Mouse (Mus musculus) telencephalon, adult 2 months (tissue): ENCODE measurements at regions not wholly inside any gene's neighbourhood (a gene's known extent, or its start where the extent isn't known, plus 50 kb on each side); places are given as distances from the start of the nearest gene placed in this dataset.

Source experiments
- DNase-seq: peaks from one replicate; pipeline ENCODE4 v3.0.0-alpha.2; 2011; ENCODE audit warnings: low read depth, low spot score

- DNase-seq, result no peak
Measured at GRCm38 (mm10) chr10:56892666-56893209, 515.6 kb downstream of the Gja1 start.

GRCm38 (mm10) chr10:56893210-56893705 lies 516.1 kb downstream of the Gja1 start:
- no peak for DNase-seq

DNA sequence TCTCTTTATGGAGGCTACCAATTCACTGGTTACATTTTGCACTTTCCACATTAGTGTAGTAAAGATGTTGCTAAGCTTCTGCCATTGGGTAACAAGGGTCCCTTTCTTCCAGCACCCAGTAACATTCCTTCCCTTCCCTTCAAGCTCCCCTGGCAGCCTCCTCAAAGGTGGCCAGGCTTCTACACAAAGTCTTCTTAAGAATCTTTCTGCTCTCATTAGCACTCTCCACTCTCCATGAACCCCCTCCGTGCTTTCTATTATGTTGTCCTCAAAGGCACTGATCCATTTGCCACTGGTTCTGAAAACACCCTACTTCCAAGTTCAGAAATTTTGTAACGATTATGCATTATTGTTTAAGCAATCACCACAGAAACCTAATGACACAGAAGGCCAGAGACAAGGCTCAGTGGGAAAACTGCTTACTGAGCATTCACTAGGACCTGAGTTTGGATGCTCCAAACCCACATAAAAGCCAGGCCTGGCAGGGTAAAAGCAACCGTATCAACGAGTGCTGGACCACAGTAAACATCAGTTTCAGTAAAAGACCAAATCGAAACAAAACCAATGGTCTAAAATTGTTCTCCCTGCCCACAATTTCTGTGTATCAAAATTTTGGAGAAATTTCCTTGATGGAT lies 522.6 kb downstream of the Gja1 start:
- DNase-seq, result no peak

- DNase-seq, result no peak
Measured at GRCm38 (mm10) chr10:56900914-56901313, 523.8 kb downstream of the Gja1 start.

DNA sequence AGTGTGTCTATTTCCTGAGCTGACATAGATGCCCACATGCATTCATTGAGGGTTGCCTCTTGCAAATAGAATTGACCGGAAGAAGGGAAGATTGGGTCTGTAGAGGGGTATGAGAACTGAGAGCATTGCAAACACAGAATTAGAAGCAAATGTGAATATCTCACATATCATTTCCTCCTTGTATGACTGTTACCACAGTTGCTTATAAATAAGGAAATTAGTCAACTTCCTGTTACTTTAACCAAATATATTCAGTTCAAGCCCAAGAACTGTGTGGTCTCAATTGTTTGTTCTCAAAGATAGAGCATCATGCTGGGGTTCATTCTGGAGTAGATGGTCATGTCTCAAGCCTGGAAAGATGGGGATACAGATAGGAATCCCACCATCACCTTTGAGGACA lies 535.6 kb downstream of the Gja1 start:
- DNase-seq, result no peak

DNA sequence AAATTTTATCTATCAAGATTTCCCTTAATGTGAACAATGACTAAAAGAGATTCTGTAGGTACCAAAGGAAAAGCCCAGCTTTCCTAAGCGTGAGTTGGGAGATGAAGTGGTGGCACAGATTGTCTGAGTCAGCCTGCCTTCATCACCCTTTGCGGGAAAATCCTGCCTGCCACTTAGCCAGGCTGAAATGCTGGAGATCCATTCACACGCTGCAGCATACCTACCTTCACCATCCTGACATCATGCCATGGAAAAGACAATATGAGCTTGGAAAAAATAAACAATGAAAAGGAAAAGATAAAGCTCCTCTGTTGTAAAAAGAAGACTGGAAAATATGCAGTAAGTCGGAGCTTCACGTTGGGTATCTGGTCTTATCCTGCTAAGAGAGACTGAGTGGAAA lies 537.0 kb downstream of the Gja1 start:
- no peak for DNase-seq

- DNase-seq, result no peak
Measured at GRCm38 (mm10) chr10:56918412-56918811, 541.3 kb downstream of the Gja1 start.

DNA sequence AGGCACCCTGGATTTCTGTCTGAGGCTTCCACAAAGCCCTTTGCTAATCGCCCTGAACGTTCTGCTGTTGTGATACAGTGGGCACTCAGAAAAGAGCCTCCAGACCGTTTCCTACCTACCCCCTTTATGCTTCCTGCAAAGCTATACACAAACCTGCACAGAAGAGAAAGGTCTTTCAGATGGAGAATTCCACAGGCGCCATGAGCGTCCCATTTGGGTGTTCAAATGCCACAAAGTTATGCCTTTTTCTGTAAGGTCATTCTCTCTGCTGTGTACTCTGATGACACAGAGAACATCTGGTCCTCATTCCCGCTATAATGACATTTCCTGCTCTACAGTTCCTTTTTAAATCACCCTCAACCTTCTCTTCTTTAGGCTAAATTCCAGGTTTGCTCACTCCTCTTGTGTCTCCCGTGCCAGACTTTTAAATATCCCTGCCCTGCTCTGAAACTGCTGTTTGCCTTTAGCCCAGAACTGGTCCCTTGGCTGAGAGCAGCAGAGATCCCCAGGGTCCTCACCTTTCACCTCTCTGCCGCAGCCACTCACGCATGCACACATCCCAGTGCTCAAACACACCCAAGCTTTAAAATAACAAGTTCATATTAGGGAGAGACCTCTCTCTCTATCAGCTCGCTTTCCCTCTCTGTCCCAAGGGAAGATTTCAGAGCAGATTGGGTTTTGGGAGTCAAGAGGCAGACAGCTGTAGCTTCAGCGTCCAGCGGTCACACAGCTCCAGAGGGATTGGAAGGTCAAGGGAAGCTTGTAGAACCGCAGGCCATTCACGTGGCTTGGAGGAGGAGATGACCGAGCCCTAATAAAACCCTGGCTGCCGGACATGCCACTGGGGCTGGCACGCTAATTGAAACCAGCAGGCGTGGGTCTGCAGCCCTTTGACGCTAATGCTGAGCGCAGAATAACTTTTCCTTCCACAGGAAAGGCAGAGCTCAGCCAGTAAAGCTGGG lies 543.9 kb downstream of the Gja1 start:
- DNase-seq, result no peak

DNA sequence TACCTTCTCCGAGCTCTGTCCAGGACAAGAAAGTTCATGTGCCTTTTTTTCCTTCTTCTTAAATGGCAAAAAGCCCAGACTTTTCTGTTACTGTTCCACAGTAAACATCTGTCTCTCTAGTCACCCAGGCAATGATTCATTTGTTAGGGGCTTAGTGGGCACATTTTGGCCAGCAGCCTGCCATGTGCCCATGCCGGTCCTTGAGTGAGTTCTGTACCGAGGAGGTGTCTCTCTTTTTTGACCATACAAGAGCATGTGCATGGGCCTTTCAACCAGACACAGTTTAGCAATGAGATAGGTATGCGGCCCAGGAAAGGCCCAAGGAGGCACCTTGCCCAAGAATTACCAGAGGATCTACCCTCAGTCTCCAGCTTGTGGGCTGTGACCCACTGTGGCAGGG lies 551.0 kb upstream of the Hsf2 start:
- DNase-seq, result no peak

- DNase-seq, result no peak
Measured at GRCm38 (mm10) chr10:56941972-56942371, 544.2 kb upstream of the Hsf2 start.

DNA sequence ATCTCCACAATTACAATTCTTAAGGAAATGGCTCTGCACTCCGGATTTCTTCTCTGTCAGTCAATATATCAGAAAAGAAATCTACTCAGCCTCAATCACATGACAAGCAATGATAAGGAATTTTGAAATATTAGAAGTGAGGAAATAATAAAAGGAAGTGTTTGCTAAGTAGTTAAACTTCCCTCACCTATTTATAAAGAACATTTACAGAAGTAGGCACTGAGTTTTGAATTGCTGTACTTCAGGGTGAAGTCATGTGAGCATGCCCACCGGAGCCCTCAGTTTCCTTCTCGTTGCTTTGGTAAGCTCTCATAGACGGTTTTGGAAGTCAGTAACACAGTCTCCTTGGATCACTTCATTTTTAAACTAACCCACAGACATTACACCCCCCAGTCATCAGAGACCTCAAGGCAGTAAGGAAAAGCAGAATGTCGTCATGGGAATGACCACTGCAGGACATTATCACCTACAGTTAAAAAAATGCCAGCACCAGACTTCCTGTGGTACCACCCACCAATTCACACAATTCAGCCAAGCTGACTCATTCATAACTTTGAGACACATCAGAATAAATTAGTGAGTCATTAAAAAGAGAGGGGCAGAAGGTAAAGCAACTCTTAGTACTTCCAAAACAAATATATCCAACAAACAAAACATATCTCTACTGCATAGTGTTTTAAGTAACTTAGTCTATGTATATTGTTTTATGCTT lies 541.6 kb upstream of the Hsf2 start:
- no peak for DNase-seq

DNA sequence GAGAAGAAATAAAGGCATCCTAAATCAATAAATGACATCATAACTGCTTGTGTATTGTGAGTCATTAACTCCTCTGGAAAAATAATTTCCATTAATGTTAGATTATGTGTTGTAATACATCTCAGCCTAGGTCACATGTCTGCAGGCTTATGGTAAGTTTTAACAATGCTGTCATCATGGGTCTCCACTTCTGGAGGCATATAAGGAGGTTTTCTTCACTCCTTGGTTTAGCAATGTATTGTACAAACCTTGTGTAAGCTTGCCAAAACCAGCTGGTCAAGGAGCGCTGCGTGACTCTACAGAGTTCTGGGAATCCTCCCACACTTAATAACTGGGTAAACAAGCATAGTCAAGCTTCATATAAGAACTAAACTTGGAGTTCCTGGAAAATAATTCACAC lies 529.5 kb upstream of the Hsf2 start:
- DNase-seq, result no peak

DNA sequence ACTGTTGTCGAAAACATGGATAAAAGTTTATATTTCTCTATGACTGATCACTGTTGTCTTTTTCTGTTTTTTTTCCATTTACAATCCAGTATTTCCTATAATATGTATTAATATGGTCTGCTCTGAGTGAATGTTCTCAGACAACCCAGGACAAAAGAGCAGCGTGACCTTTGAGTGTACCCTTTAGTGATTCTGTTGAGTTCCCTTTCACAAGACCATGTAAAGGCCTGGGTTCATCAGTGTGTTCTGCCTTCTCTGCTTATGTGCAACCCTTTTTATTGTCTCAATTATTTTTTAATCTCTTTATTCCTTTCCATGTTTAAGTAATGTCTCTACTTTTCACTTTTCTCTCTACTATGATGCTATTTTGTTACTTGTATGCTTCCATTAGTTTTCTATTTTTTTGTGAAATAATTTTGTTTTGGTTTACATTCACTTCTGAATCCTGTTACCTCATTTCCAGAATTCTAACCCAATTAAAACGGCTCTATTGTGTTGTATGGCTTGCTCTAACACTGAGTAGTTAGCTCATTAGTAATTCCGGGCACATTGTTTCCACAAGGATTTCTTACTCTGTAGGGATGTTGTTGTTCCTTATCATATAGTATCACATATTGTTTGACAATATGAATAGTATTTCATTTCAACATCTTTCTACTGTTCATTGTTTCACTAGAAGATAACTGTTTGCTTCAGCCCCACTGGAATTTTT lies 523.9 kb upstream of the Hsf2 start:
- no peak for DNase-seq

DNA sequence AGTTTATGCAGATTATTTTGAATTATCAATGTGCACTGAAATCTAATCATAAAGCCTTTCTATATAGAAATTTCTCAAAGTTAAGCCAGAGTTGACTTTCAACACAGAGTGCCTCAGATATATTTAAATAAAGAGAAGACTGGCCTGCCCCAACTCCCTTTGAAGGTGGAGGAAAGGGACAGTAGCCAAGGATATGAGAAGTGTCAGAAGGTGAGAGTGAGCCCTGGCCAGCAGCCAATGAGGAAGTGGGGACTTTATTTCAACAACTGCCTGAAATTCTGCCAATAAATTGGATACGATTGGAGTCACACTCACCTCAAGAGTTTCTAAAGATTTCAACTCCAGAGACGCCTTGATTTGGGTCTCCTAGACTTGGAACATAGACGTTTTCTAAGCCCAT lies 523.0 kb upstream of the Hsf2 start:
- no peak for DNase-seq

DNA sequence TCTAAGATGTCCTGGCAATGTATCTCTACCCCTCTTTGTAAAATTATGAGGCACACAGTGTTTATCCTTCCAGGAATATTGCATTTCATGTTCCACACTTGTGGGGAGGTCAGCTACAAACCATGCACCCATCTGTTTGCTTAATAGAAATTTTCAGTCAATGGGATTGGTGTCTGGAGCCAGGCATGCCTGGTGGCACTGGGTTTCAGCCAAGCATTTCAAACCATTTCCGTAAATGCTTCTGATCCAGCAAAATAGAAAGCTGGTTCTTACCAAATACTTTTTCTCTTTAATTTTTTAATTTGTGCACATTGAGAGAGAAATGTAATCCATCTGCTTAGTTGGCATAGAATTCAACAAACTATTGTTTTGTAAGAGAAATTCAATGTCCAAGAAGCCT lies 517.3 kb upstream of the Hsf2 start:
- peak; percentile 9 for DNase-seq

DNA sequence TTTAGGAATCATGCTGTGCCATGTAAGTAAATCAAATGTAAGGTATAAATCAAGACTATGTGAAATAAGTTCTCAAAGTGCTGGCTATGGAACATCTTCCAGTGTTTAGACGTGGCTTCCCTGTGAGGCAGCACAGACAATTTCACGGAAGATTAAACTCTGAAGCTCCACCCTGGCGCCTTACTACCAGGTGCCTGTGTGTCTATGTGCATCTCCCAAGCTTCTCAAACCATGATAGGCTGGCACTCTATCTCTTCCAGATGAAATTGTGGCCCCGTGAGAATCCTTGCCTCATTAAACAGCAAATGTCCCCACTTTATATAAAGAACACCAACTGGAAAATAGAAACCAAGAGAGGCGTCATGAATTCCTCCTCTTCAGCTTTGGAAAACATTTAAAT lies 511.4 kb upstream of the Hsf2 start:
- no peak for DNase-seq

DNA sequence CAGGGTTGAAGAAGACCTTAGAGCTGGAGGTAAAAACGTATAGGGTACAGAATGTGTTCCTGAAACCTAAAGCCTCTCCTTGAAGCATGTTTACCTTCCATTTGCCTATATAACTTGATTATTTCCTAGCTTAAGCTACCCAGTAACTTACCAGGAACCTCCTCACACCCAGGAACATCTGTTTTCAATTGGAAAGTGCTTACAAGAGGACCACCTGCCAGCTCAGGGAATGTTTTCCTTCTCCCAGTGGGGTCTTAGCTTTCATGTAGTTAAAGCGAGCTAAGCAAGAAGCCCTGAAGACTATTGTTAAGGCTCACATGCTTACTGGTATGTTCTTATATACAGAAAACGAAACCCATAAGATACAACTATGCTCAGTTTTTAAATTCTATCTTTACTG lies 506.6 kb upstream of the Hsf2 start:
- DNase-seq, result no peak

DNA sequence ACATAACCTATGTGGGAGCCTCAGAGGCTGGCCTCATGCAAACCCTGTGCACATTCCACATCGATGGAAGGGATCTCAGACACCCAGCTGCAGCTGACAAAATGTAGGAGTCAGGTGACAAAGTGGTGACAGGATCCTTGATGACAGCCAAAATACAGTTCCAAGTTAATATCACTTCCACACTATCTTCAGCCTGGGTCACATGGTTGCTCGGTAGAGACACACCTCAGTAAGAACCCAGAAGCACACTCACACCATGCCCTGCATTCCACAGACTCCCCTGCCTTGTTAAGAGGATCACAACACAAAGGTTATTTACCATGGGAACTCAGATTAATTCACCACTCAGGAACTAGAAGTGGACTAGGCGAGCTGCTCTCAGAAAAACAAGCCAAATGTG lies 505.4 kb upstream of the Hsf2 start:
- peak; percentile 23 for DNase-seq

- DNase-seq, result peak; percentile 22
Measured at GRCm38 (mm10) chr10:56982526-56983190, 503.5 kb upstream of the Hsf2 start.

DNA sequence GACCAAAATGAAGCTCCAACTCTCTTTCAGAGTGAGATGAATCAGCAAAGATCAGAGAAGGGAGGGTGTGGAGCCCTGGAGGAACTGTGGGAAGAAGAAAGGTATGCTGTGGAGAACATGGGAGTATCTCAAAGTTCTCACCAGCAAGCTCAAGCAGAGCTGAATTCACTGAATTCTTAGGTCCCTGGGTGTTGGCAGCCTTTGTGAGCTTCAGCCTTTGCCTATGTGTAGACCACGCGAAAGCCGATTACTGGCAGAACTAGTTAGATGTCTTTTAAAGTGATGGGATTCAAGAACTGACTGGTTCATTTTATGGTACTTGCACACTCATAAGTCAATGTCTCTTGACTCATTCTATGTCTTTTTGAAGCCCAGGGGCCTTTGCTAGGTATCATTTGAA lies 491.2 kb upstream of the Hsf2 start:
- DNase-seq, result no peak
